ENCODE assay signal across 9 mouse cellular contexts in genomic region chr16:64166676-64167407, GRCm38 (mm10).
A peak's percentile ranks its signal among the peaks of the same experiment; 100 is the strongest.
DNase-seq lines count a peak whose midpoint lies in the region; ATAC-seq and TF ChIP-seq lines count a peak whose summit lies in the region.
"Had no signal": no experiment of that assay in that cellular context is flagged by ENCODE, and none has a peak within 500 bp of the region (broad histone marks: within the 10 kb centered on the region; RNA-seq: fewer than 3 reads in every experiment).

No protein-coding gene starts in this region.

- no peak overlapping the region for H3K4me3 ChIP-seq in kidney, postnatal 0 days (replicated peaks; ENCODE audit: low read depth, low read length)
- H3K4me3 ChIP-seq in intestine, embryonic 16.5 days (ENCODE audit: low read length): no peak overlapping the region
- H3K4me3 ChIP-seq: limb, embryonic 13.5 days had no signal

- TF ChIP-seq CTCF in kidney, postnatal 0 days (IDR thresholded peaks at IDR 0.05; ENCODE audit: low read depth): no peak

- 55% methylated on average over 8 of the region's 8 CpGs for WGBS in kidney, postnatal 0 days
- 40% methylated on average over 8 of the region's 8 CpGs for WGBS in intestine, embryonic 16.5 days

- H3K27ac ChIP-seq in kidney, postnatal 0 days: no peak overlapping the region
- no peak overlapping the region for H3K27ac ChIP-seq in intestine, embryonic 16.5 days (ENCODE audit: low read length)
- H3K27ac ChIP-seq: limb, embryonic 13.5 days had no signal

- H3K27me3 ChIP-seq in kidney, postnatal 0 days (ENCODE audit: insufficient read depth, low read length): no peaks in the 10 kb centered on the region
- no peaks in the 10 kb centered on the region for H3K27me3 ChIP-seq in intestine, embryonic 16.5 days (replicated peaks; ENCODE audit: control insufficient read depth, insufficient read depth, low read length)
- H3K27me3 ChIP-seq: limb, embryonic 13.5 days had no signal

- no peaks in the 10 kb centered on the region for H3K9me3 ChIP-seq in kidney, postnatal 0 days (replicated peaks; ENCODE audit: low read length)
- no peaks in the 10 kb centered on the region for H3K9me3 ChIP-seq in intestine, embryonic 16.5 days (ENCODE audit: control insufficient read depth, low read length)
- H3K9me3 ChIP-seq: limb, embryonic 13.5 days had no signal

- H3K36me3 ChIP-seq in kidney, postnatal 0 days (ENCODE audit: insufficient read depth, low read length): no peaks in the 10 kb centered on the region
- no peaks in the 10 kb centered on the region for H3K36me3 ChIP-seq in intestine, embryonic 16.5 days (ENCODE audit: control insufficient read depth, insufficient read depth, low read length)
- H3K36me3 ChIP-seq: limb, embryonic 13.5 days had no signal

- H3K4me2 ChIP-seq in kidney, postnatal 0 days (ENCODE audit: low read length): no peak overlapping the region
- H3K4me2 ChIP-seq in intestine, embryonic 16.5 days (ENCODE audit: low read depth, low read length): no peak overlapping the region
- H3K4me2 ChIP-seq: limb, embryonic 13.5 days had no signal

- no peaks in the 10 kb centered on the region for H3K4me1 ChIP-seq in kidney, postnatal 0 days (replicated peaks; ENCODE audit: insufficient read depth, low read length)
- no peaks in the 10 kb centered on the region for H3K4me1 ChIP-seq in intestine, embryonic 16.5 days (ENCODE audit: control insufficient read depth, insufficient read depth, low read length)
- H3K4me1 ChIP-seq: limb, embryonic 13.5 days had no signal

- no peak for ATAC-seq in kidney, postnatal 0 days (replicated peaks; ENCODE audit: low FRiP score, low read depth)
- peak; percentile 60; the same call in 1 of the 2 replicates for ATAC-seq in intestine, embryonic 16.5 days

- peak; percentile 43 to 44 for DNase-seq in cerebellum, postnatal 10 days
- no peak for DNase-seq in cerebellum, adult 9-11 months
- DNase-seq in kidney, postnatal 0 days (ENCODE audit: low spot score): peak; percentile 58
- no peak for DNase-seq in kidney, postnatal 14 days
- DNase-seq in right cerebral cortex, adult 2 months (ENCODE audit: low spot score in 2 of 2): peak; percentile 6
- no peak for DNase-seq in right cerebral cortex, postnatal 14 days
- no peak for DNase-seq in gastrocnemius, postnatal 25 days

- H3K9ac ChIP-seq in kidney, postnatal 0 days (ENCODE audit: low read depth, low read length): no peak overlapping the region
- no peak overlapping the region for H3K9ac ChIP-seq in intestine, embryonic 16.5 days (ENCODE audit: low read depth, low read length)
- H3K9ac ChIP-seq: limb, embryonic 13.5 days had no signal

Comparison
In these comparisons a context has a peak if more than half of its experiments do, and no peak if none do; other contexts are left out.
1. DNase-seq: peak in cerebellum, postnatal 10 days (2 of 2), kidney, postnatal 0 days (single experiment) and right cerebral cortex, adult 2 months (2 of 2); none in cerebellum, adult 9-11 months (single experiment), kidney, postnatal 14 days (single experiment), right cerebral cortex, postnatal 14 days (single experiment) and gastrocnemius, postnatal 25 days (single experiment).